Mouse (Mus musculus) right cerebral cortex, postnatal 4 days (tissue): ENCODE results near the gene R3hdm2.
A peak's percentile ranks its signal among the peaks of the same experiment; 100 is the strongest.

Experiments used
- DNase-seq: peaks from one replicate; pipeline ENCODE4 v3.0.0-alpha.2; 2022

The R3hdm2 gene

GRCm38 (mm10) chr10:127425794-127426193 is 45.7 kb downstream of the R3hdm2 start:
- no peak for DNase-seq

DNA sequence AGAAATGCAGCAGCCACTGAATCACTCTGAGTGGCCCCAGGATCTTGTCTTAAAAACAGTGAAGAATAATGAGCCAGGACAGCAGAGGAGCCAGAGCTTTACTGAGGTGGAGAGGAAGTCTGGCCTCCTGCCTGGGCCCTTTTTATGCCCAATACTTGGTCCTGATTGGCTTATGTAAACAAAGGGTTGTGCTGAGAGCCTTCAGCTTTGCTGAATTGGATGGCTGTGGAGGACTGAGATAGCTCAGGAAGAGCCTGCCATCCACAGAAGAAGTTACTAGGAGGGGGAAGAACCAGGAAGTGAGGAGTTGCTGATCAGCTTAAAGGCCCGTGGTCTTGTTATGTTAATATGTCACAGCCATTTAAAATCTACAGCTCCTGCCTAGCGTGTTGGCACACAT is 46.5 kb downstream of the R3hdm2 start:
- peak; percentile 10 for DNase-seq

GRCm38 (mm10) chr10:127427107-127427506 is 47.0 kb downstream of the R3hdm2 start:
- no peak for DNase-seq

GRCm38 (mm10) chr10:127427987-127428386 is 47.9 kb downstream of the R3hdm2 start:
- no peak for DNase-seq

GRCm38 (mm10) chr10:127429538-127429937 is 49.4 kb downstream of the R3hdm2 start:
- no peak for DNase-seq

GRCm38 (mm10) chr10:127432466-127432865 is 52.3 kb downstream of the R3hdm2 start:
- no peak for DNase-seq

DNA sequence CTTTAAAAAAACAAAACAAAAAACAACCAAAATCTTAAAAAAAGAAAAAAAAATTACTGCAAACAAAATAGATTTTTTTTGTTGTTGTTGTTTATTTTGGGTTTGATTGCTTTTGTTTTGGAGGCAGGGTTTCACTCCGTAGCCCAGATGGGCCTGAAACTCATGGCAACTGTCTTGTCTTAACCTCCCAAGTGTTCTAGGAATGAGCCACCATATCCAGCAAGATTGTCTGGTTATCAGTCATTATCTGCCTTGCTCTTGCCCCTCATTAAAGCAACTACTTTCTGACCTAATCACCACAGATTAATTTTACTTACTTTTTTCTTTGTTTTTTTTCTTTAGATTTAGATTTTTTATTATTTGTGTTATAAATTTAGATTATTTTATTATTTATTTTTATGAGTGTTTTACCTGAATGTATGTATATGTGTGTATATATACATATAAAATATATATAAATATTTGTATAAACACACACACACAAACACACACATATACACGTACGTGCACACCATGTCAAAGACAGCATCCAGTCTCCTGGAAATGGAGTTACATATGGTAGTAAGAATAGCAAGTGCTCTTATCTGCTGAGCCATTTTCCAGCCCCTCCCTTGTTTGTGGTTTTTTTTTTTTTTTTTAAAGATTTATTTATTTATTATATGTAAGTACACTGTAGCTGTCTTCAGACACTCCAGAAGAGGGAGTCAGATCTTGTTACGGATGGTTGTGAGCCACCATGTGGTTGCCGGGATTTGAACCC is 57.4 kb downstream of the R3hdm2 start:
- no peak for DNase-seq

DNA sequence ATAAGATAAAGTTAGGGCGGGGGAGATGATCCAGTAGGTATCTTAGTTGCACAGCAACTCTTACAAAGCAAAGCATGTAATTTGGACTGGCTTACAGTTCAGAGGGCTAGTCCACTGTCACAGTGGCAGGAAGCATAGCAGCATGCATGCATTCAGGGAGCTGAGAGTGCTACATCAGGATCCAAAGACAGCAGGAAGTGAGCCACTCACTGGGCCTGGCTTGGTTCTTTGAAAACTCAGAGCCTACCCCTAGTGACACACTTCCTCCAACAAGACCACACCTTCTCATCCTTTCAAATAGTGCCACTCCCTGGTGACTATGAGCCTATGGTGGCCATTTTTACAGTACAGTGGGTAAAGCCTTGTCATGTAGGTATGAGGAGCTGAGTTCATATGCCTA is 73.6 kb downstream of the R3hdm2 start:
- DNase-seq = no peak

DNA sequence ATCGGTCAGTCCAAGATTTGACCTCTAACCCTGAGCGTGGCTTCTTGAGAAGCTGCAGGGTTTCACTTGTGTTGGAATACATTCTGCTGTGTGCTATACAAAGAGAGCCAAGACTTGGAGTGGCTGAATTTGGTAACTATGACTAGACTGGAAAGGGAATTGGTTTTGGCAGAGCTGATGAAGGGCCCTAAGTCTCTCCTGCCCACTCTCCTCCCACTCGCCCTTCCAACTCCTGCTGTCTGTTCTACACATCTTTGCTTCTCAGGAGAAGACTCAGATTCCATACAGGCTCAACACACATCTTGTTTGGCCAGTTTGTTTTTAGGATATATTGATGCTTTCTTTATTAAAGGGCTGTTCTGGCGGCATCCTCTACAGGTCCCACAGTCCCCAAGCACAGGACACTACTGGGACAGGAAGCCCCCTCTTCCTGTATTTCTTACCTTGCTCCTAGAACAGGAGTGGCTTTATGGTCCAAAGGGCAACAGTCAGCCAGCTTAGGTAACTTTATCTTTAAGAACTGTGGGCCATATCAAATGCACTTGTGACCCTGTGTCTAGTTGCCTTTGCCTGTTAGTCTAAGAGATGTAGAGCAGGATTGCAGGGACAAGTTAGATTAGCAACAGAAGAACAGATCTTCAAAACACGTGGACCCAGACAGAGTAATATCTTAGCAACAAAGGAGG is 82.4 kb downstream of the R3hdm2 start:
- DNase-seq = no peak

GRCm38 (mm10) chr10:127471281-127471988 is 91.3 kb downstream of the R3hdm2 start:
- no peak for DNase-seq

DNA sequence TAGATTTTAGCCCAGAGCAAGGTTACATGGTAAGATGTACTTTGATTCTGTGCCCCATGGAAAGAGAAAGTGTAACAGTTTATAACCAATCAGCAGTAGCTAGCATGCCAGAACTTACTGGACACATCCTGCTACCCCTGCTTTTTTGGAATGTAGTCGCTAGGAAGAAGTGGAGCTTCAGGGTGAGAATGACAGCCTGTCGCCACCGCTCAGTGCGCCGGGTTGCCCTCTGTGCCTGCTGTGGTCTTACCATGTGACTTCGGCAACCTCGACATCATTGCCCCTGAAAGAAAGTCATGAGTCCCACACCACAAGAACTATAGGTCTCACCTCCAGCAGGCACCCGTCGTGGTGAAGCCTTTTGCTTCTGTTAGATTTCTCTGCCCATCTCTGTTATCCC is 92.6 kb downstream of the R3hdm2 start:
- DNase-seq = no peak

- no peak for DNase-seq
These were observed 95.0 kb downstream of the R3hdm2 start for GRCm38 (mm10) chr10:127475175-127475574.

DNA sequence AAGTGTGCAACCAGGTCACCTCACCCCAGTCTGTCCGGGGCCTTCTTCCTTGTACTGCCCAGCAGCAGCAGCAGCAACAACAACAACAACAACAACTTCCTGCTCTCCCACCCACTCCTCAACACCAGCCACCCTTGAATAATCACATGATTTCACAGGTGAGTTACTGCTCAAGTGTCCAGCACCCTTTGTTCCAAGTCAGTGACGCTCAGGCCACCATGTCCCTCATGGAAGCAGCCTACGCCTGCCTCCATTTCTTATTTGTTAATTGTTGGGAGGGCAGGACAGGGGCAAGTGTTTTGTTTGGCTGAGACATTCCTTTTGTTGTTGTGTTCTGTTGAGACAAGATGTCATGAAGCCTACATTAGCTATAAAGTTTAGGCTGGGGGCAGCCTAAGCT is 96.4 kb downstream of the R3hdm2 start:
- no peak for DNase-seq

GRCm38 (mm10) chr10:127477301-127477700 is 97.2 kb downstream of the R3hdm2 start:
- DNase-seq = no peak

GRCm38 (mm10) chr10:127479131-127479530 is 99.0 kb downstream of the R3hdm2 start:
- DNase-seq = no peak

- no peak for DNase-seq
These were observed 101.0 kb downstream of the R3hdm2 start for GRCm38 (mm10) chr10:127480833-127481813.

GRCm38 (mm10) chr10:127485235-127485634 is 105.1 kb downstream of the R3hdm2 start:
- DNase-seq = no peak

DNA sequence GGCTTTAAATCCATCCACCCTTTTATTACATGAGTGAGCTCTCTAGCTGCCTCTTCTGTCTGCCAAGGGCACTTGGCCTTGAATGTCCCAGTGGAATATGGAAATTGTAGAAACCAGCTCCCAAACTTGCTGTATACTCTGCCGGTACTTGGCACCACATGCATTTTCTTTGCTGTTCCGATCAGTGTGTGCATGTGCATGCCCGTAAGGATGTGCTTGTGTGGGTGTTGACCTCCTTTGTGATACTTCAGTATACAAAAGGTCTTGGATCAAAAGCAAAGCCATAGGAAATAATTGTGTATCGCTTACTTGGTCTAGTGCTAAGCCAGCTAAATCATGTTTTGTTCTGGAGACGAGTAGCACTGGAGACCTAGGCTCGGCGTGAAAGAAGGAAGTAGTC is 108.7 kb downstream of the R3hdm2 start:
- no peak for DNase-seq

DNA sequence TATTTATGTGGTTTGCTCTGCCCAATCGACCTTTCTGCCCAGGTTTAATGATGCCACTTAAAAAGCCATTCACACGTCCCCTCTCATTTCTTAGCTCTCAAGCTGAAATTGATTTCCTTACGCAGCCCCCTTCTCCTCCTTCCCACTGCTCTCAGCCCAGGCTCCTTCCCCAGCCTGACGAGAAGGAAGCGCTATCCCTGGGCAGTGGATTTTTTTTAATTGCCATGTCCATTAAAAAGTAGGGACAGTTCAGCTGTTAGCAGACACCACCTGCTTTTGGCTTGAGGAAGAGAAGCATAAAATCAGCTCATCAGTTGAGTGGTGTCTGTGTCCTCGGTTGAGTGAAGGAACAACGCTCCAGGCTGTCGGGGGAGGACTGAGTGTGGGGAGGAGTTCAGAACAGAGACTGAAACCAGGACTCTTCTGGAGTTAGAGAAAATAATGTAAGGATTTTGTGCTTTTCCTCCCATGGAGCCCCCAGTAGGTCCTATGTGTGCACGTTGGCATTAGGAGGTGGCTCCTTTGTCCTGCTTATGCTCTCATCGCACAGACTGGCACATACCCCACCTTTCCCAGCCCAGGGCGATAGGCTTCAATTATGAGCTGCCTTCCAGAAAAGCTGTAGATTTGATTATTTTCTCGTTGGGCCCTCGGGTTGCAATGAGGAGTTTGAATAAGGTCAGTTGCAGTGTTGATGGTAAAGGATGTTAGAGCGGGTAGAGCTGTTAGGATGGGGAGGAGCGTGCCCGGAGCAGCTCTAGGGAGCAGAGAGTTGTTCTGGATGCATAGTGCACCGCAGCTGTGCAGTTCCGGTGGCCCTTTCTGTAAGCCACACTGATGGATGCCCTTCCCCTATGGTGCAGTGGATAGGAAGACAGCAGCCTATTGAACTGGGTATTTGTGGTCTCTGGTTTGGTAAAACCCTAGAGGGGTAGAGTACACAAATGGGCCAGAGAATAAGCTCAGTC is 110.3 kb downstream of the R3hdm2 start:
- DNase-seq = no peak

GRCm38 (mm10) chr10:127491128-127491512 is 111.0 kb downstream of the R3hdm2 start:
- no peak for DNase-seq

- no peak for DNase-seq
These were observed 112.0 kb downstream of the R3hdm2 start for GRCm38 (mm10) chr10:127492118-127492517.
